Mouse (Mus musculus) lung, embryonic 16.5 days (tissue): ENCODE results near the gene Sntg2. TPM values are rescaled to one million over a fixed set of nuclear protein-coding genes. Genes with fewer than 3 reads are reported as not detected.

Experiments used
- polyA plus RNA-seq: library from polyadenylated mRNA; unstranded; fragments of >200 nt; fragmentation: Nextera tagmentation; extraction: Ambion mirVana; gene quantifications from 2 replicates; pipeline ENCODE4 v1.2.1, GENCODE M21; 2015

Sntg2 gene
- polyA plus RNA-seq, 1 experiment from 2014 or later: 11.5 TPM

Other genes with a start within 250 kb of the Sntg2 start
- not detected in 2 replicates for gene Tpo, start 240.8 kb downstream of the Sntg2 start, polyA plus RNA-seq
- gene Tmem18, start 211.1 kb upstream of the Sntg2 start, polyA plus RNA-seq: 33.0 and 34.4 TPM in 2 replicates